Mouse (Mus musculus) forebrain, embryonic 14.5 days (tissue): ENCODE data around the gene Evi5. TPM values are rescaled to one million over a fixed set of nuclear protein-coding genes. Genes with fewer than 3 reads are reported as not detected.
A peak's percentile ranks its signal among the peaks of the same experiment; 100 is the strongest.

Experiments
- ATAC-seq: fragments of 200-750 bp; cut with Nextera tagmentation; 2 replicates; pipeline ENCODE4 v1.8.0; 2017; ENCODE audit warnings: mild to moderate bottlenecking, moderate library complexity
- DNase-seq: peaks from one replicate; pipeline ENCODE4 v3.0.0-alpha.2; 2015; ENCODE audit warnings: low spot score
- H3K27ac ChIP-seq: fragments of 300-500 bp; sonication (generic); 2 replicates; pipeline ENCODE4 v1.5.1; 2014; ENCODE audit warnings: low read depth, mild to moderate bottlenecking, control low read depth, low read length, moderate library complexity
- H3K27me3 ChIP-seq: fragments of 300-500 bp; sonication (generic); replicated peaks from 2 replicates; pipeline ENCODE4 v1.6.1; 2014; ENCODE audit warnings: low read length, control low read depth, mixed read lengths; ENCODE audit not compliant: control insufficient read depth, insufficient read depth
- H3K36me3 ChIP-seq: fragments of 300-500 bp; sonication (generic); 2 replicates; pipeline ENCODE4 v1.6.1; 2014; ENCODE audit warnings: low read length, control low read depth; ENCODE audit not compliant: control insufficient read depth, insufficient read depth
- H3K4me1 ChIP-seq: fragments of 300-500 bp; sonication (generic); 2 replicates; pipeline ENCODE4 v1.6.1; 2014; ENCODE audit warnings: antibody characterized with exemption, low read length, control low read depth; ENCODE audit not compliant: control insufficient read depth, insufficient read depth
- H3K4me2 ChIP-seq: fragments of 300-500 bp; sonication (generic); 2 replicates; pipeline ENCODE4 v1.6.1; 2014; ENCODE audit warnings: mild to moderate bottlenecking, control low read depth, low read length
- H3K4me3 ChIP-seq: fragments of 300-500 bp; sonication (generic); 2 replicates; pipeline ENCODE4 v1.5.1; 2014; ENCODE audit warnings: low read depth, low read length, control low read depth
- H3K9ac ChIP-seq: fragments of 300-500 bp; sonication (generic); 2 replicates; pipeline ENCODE4 v1.6.1; 2014; ENCODE audit warnings: mild to moderate bottlenecking, low read length, control low read depth, moderate library complexity
- H3K9me3 ChIP-seq: fragments of 300-500 bp; sonication (generic); replicated peaks from 2 replicates; pipeline ENCODE4 v1.6.1; 2016; ENCODE audit warnings: low read length, control low read depth, mixed read lengths; ENCODE audit not compliant: control insufficient read depth
- WGBS: fragments of 180-500 bp; shearing (Covaris S2); extraction: QIAGEN DNeasy Blood & Tissue Kit; methylation state at CpG from one replicate; pipeline ENCODE4 v1.1.7; 2014; 5-methylcytosine and 5-hydroxymethylcytosine counted together
- polyA plus RNA-seq: library from polyadenylated mRNA; unstranded; fragments of >200 nt; fragmentation: Nextera tagmentation; extraction: Ambion mirVana; gene quantifications from 2 replicates; pipeline ENCODE4 v1.2.1, GENCODE M21; 2014

Evi5 gene
- polyA plus RNA-seq, 1 experiment from 2014 or later = 38.8 TPM

GRCm38 (mm10) chr5:107866127-107867126 is 8.5 kb downstream of the Evi5 start:
- Histone ChIP-seq H3K9me3 (no peaks in the 10 kb centered on the region), H3K36me3 (no peaks in the 10 kb centered on the region), H3K4me2 (no peak overlapping the region), H3K27me3 (0 out of 2 replicates have a peak, but pooled peaks cover 2% of the 10 kb centered on the region), H3K4me1 (peaks cover 5% of the 10 kb centered on the region; the same call in 1 of the 2 replicates), H3K27ac (no peak overlapping the region), H3K4me3 (no peak overlapping the region), H3K9ac (no peak overlapping the region)
- no peak for DNase-seq
- WGBS = 70% methylated on average over 2 of the region's 2 CpGs
- no peak for ATAC-seq

- DNase-seq (no peak), ATAC-seq (no peak)
- 88% methylated on average over 3 of the region's 3 CpGs for WGBS
- Histone ChIP-seq H3K4me2 (no peak overlapping the region), H3K36me3 (no peaks in the 10 kb centered on the region), H3K27me3 (no peaks in the 10 kb centered on the region), H3K4me1 (peaks cover 5% of the 10 kb centered on the region; the same call in 1 of the 2 replicates), H3K27ac (no peak overlapping the region), H3K4me3 (no peak overlapping the region), H3K9me3 (no peaks in the 10 kb centered on the region), H3K9ac (no peak overlapping the region)
Observed at GRCm38 (mm10) chr5:107863971-107864370, 10.9 kb downstream of the Evi5 start.

GRCm38 (mm10) chr5:107858963-107859362 is 15.9 kb downstream of the Evi5 start:
- H3K27ac ChIP-seq = no peak overlapping the region
- peaks cover 5% of the 10 kb centered on the region; the same call in 1 of the 2 replicates for H3K4me1 ChIP-seq
- no peak overlapping the region for H3K4me2 ChIP-seq
- WGBS = 51% methylated on average over 2 of the region's 2 CpGs
- DNase-seq (no peak), ATAC-seq (no peak)
- H3K27me3 ChIP-seq = no peaks in the 10 kb centered on the region
- no peak overlapping the region for H3K9ac ChIP-seq
- no peaks in the 10 kb centered on the region for H3K9me3 ChIP-seq
- no peaks in the 10 kb centered on the region for H3K36me3 ChIP-seq
- H3K4me3 ChIP-seq = no peak overlapping the region

- Histone ChIP-seq H3K36me3 (no peaks in the 10 kb centered on the region), H3K4me2 (no peak overlapping the region), H3K4me3 (no peak overlapping the region), H3K9me3 (no peaks in the 10 kb centered on the region), H3K27me3 (no peaks in the 10 kb centered on the region), H3K9ac (no peak overlapping the region), H3K4me1 (peaks cover 10% of the 10 kb centered on the region; the same call in 1 of the 2 replicates), H3K27ac (no peak overlapping the region)
- no peak for DNase-seq
- 97% methylated on average over 2 of the region's 2 CpGs for WGBS
- no peak for ATAC-seq
Observed at GRCm38 (mm10) chr5:107855546-107855945, 19.4 kb downstream of the Evi5 start.

- ATAC-seq (no peak), DNase-seq (no peak)
- no peak overlapping the region for H3K4me3 ChIP-seq
- no peaks in the 10 kb centered on the region for H3K36me3 ChIP-seq
- no peak overlapping the region for H3K4me2 ChIP-seq
- WGBS = 73% methylated on average over 3 of the region's 3 CpGs
- no peaks in the 10 kb centered on the region for H3K27me3 ChIP-seq
- H3K9ac ChIP-seq = no peak overlapping the region
- no peaks in the 10 kb centered on the region for H3K9me3 ChIP-seq
- peaks cover 10% of the 10 kb centered on the region; the same call in 1 of the 2 replicates for H3K4me1 ChIP-seq
- no peak overlapping the region for H3K27ac ChIP-seq
Observed at GRCm38 (mm10) chr5:107854556-107854955, 20.4 kb downstream of the Evi5 start.

GRCm38 (mm10) chr5:107853807-107854206 is 21.1 kb downstream of the Evi5 start:
- no peak overlapping the region for H3K4me3 ChIP-seq
- DNase-seq (no peak), ATAC-seq (no peak)
- H3K27ac ChIP-seq = no peak overlapping the region
- 18% methylated on average over 6 of the region's 6 CpGs for WGBS
- H3K4me1 ChIP-seq = peaks cover 10% of the 10 kb centered on the region; the same call in 1 of the 2 replicates
- H3K4me2 ChIP-seq = no peak overlapping the region
- no peaks in the 10 kb centered on the region for H3K36me3 ChIP-seq
- no peaks in the 10 kb centered on the region for H3K9me3 ChIP-seq
- H3K27me3 ChIP-seq = no peaks in the 10 kb centered on the region
- H3K9ac ChIP-seq = no peak overlapping the region

GRCm38 (mm10) chr5:107848964-107849363 is 25.9 kb downstream of the Evi5 start:
- no peaks in the 10 kb centered on the region for H3K9me3 ChIP-seq
- H3K4me1 ChIP-seq = peaks cover 4% of the 10 kb centered on the region; the same call in 1 of the 2 replicates
- no peak overlapping the region for H3K4me3 ChIP-seq
- H3K4me2 ChIP-seq = no peak overlapping the region
- no peak for DNase-seq
- H3K27me3 ChIP-seq = no peaks in the 10 kb centered on the region
- ATAC-seq = no peak
- 92% methylated on average over 4 of the region's 4 CpGs for WGBS
- H3K36me3 ChIP-seq = no peaks in the 10 kb centered on the region
- no peak overlapping the region for H3K27ac ChIP-seq
- H3K9ac ChIP-seq = no peak overlapping the region

GRCm38 (mm10) chr5:107847817-107848216 is 27.1 kb downstream of the Evi5 start:
- ATAC-seq = no peak
- Histone ChIP-seq H3K4me1 (no peaks in the 10 kb centered on the region), H3K27me3 (no peaks in the 10 kb centered on the region), H3K4me2 (no peak overlapping the region), H3K9ac (no peak overlapping the region), H3K27ac (no peak overlapping the region), H3K9me3 (no peaks in the 10 kb centered on the region), H3K36me3 (no peaks in the 10 kb centered on the region), H3K4me3 (no peak overlapping the region)
- no peak for DNase-seq
- WGBS = 84% methylated on average over 2 of the region's 2 CpGs

- no peaks in the 10 kb centered on the region for H3K9me3 ChIP-seq
- H3K27ac ChIP-seq = no peak overlapping the region
- H3K27me3 ChIP-seq = no peaks in the 10 kb centered on the region
- H3K4me2 ChIP-seq = no peak overlapping the region
- no peaks in the 10 kb centered on the region for H3K4me1 ChIP-seq
- no peaks in the 10 kb centered on the region for H3K36me3 ChIP-seq
- ATAC-seq = no peak
- 60% methylated on average over 5 of the region's 5 CpGs for WGBS
- no peak overlapping the region for H3K9ac ChIP-seq
- no peak overlapping the region for H3K4me3 ChIP-seq
- DNase-seq = peak; percentile 51
Observed at GRCm38 (mm10) chr5:107847349-107847748, 27.6 kb downstream of the Evi5 start.
